Mouse (Mus musculus) limb, embryonic 12.5 days (tissue): ENCODE data around the gene Slc16a8. TPM values are rescaled to one million over a fixed set of nuclear protein-coding genes. Genes with fewer than 3 reads are reported as not detected.
A peak's percentile ranks its signal among the peaks of the same experiment; 100 is the strongest.

Experiments
- ATAC-seq: fragments of 200-750 bp; cut with Nextera tagmentation; 2 replicates; pipeline ENCODE4 v1.8.0; 2017; ENCODE audit warnings: low read depth, moderate TSS enrichment; ENCODE audit not compliant: insufficient number of reproducible peaks, insufficient read depth, low FRiP score, low TSS enrichment
- H3K27ac ChIP-seq: fragments of 300-500 bp; sonication (generic); 2 replicates; pipeline ENCODE4 v1.5.1; 2016; ENCODE audit warnings: mild to moderate bottlenecking, moderate library complexity
- H3K27me3 ChIP-seq: fragments of 300-500 bp; sonication (generic); 2 replicates; pipeline ENCODE4 v1.6.1; 2016; ENCODE audit warnings: mild to moderate bottlenecking, moderate library complexity
- H3K36me3 ChIP-seq: fragments of 300-500 bp; sonication (generic); 2 replicates; pipeline ENCODE4 v1.6.1; 2016; ENCODE audit warnings: mild to moderate bottlenecking, moderate library complexity
- H3K4me1 ChIP-seq: fragments of 300-500 bp; sonication (generic); replicated peaks from 2 replicates; pipeline ENCODE4 v1.6.1; 2016
- H3K4me2 ChIP-seq: fragments of 300-500 bp; sonication (generic); 2 replicates; pipeline ENCODE4 v1.6.1; 2016; ENCODE audit warnings: mild to moderate bottlenecking, moderate library complexity
- H3K4me3 ChIP-seq: fragments of 300-500 bp; sonication (generic); replicated peaks from 2 replicates; pipeline ENCODE4 v1.5.1; 2016; ENCODE audit warnings: mild to moderate bottlenecking
- H3K9ac ChIP-seq: fragments of 300-500 bp; sonication (generic); replicated peaks from 2 replicates; pipeline ENCODE4 v1.6.1; 2016; ENCODE audit warnings: mild to moderate bottlenecking, moderate library complexity
- H3K9me3 ChIP-seq: fragments of 300-500 bp; sonication (generic); 2 replicates; pipeline ENCODE4 v1.6.1; 2016; ENCODE audit warnings: mild to moderate bottlenecking, moderate library complexity
- WGBS: fragments of 180-500 bp; shearing (Covaris S2); methylation state at CpG from one replicate; pipeline ENCODE4 v1.1.7; 2016; 5-methylcytosine and 5-hydroxymethylcytosine counted together
- polyA plus RNA-seq: library from polyadenylated mRNA; unstranded; fragments of >200 nt; fragmentation: Nextera tagmentation; extraction: Ambion mirVana; gene quantifications from 2 replicates; pipeline ENCODE4 v1.2.1, GENCODE M21; 2016

The Slc16a8 gene
- polyA plus RNA-seq, 1 experiment from 2014 or later, result 0.30 TPM

GRCm38 (mm10) chr15:79216191-79216590 is 38.4 kb downstream of the Slc16a8 start:
- Histone ChIP-seq H3K4me3 (no peak overlapping the region), H3K4me2 (no peak overlapping the region), H3K27ac (no peak overlapping the region), H3K27me3 (no peaks in the 10 kb centered on the region), H3K9me3 (no peaks in the 10 kb centered on the region), H3K36me3 (no peaks in the 10 kb centered on the region), H3K9ac (no peak overlapping the region), H3K4me1 (0 out of 2 replicates have a peak, but pooled peaks cover 3% of the 10 kb centered on the region)
- 64% methylated on average over 3 of the region's 3 CpGs for WGBS
- no peak for ATAC-seq

- H3K9ac ChIP-seq, result no peak overlapping the region
- H3K36me3 ChIP-seq, result no peaks in the 10 kb centered on the region
- H3K27me3 ChIP-seq, result no peaks in the 10 kb centered on the region
- no peak overlapping the region for H3K4me2 ChIP-seq
- no peak overlapping the region for H3K27ac ChIP-seq
- 0 out of 2 replicates have a peak, but pooled peaks cover 3% of the 10 kb centered on the region for H3K4me1 ChIP-seq
- no peak overlapping the region for H3K4me3 ChIP-seq
- 85% methylated on average over 6 of the region's 6 CpGs for WGBS
- no peaks in the 10 kb centered on the region for H3K9me3 ChIP-seq
- ATAC-seq, result no peak
These were observed 41.0 kb downstream of the Slc16a8 start for GRCm38 (mm10) chr15:79213591-79213990.

GRCm38 (mm10) chr15:79212750-79213446 is 41.7 kb downstream of the Slc16a8 start:
- ATAC-seq, result no peak
- Histone ChIP-seq H3K27ac (no peak overlapping the region; the same call in 1 of the 2 replicates), H3K27me3 (no peaks in the 10 kb centered on the region), H3K9ac (no peak overlapping the region), H3K4me1 (0 out of 2 replicates have a peak, but pooled peaks cover 3% of the 10 kb centered on the region), H3K9me3 (no peaks in the 10 kb centered on the region), H3K36me3 (no peaks in the 10 kb centered on the region), H3K4me3 (no peak overlapping the region), H3K4me2 (no peak overlapping the region)
- WGBS, result 83% methylated on average over 26 of the region's 26 CpGs

- WGBS, result 70% methylated on average over 2 of the region's 2 CpGs
- ATAC-seq, result no peak
- no peak overlapping the region for H3K4me3 ChIP-seq
- no peaks in the 10 kb centered on the region for H3K36me3 ChIP-seq
- no peaks in the 10 kb centered on the region for H3K9me3 ChIP-seq
- no peaks in the 10 kb centered on the region for H3K27me3 ChIP-seq
- H3K9ac ChIP-seq, result no peak overlapping the region
- H3K4me1 ChIP-seq, result 0 out of 2 replicates have a peak, but pooled peaks cover 3% of the 10 kb centered on the region
- H3K27ac ChIP-seq, result no peak overlapping the region
- H3K4me2 ChIP-seq, result no peak overlapping the region
These were observed 44.2 kb downstream of the Slc16a8 start for GRCm38 (mm10) chr15:79210357-79210756.

GRCm38 (mm10) chr15:79208758-79209439 is 45.7 kb downstream of the Slc16a8 start:
- Histone ChIP-seq H3K36me3 (no peaks in the 10 kb centered on the region), H3K27ac (no peak overlapping the region), H3K4me2 (no peak overlapping the region), H3K4me1 (0 out of 2 replicates have a peak, but pooled peaks cover 3% of the 10 kb centered on the region), H3K27me3 (0 out of 2 replicates have a peak, but pooled peaks cover 3% of the 10 kb centered on the region), H3K9ac (no peak overlapping the region), H3K4me3 (no peak overlapping the region), H3K9me3 (no peaks in the 10 kb centered on the region)
- WGBS, result 78% methylated on average over 26 of the region's 27 CpGs
- no peak for ATAC-seq

GRCm38 (mm10) chr15:79208211-79208610 is 46.4 kb downstream of the Slc16a8 start:
- WGBS, result 78% methylated on average over 6 of the region's 6 CpGs
- H3K9me3 ChIP-seq, result no peaks in the 10 kb centered on the region
- ATAC-seq, result no peak
- 0 out of 2 replicates have a peak, but pooled peaks cover 3% of the 10 kb centered on the region for H3K4me1 ChIP-seq
- H3K36me3 ChIP-seq, result no peaks in the 10 kb centered on the region
- no peak overlapping the region for H3K27ac ChIP-seq
- no peak overlapping the region for H3K4me2 ChIP-seq
- 0 out of 2 replicates have a peak, but pooled peaks cover 3% of the 10 kb centered on the region for H3K27me3 ChIP-seq
- H3K4me3 ChIP-seq, result no peak overlapping the region
- H3K9ac ChIP-seq, result no peak overlapping the region

- H3K4me1 ChIP-seq, result peaks cover 22% of the 10 kb centered on the region
- no peak for ATAC-seq
- H3K27ac ChIP-seq, result peak overlapping the region; percentile 85; the same call in 1 of the 2 replicates
- WGBS, result 21% methylated on average over 10 of the region's 10 CpGs
- no peak overlapping the region for H3K4me3 ChIP-seq
- H3K4me2 ChIP-seq, result no peak overlapping the region
- peaks cover 17% of the 10 kb centered on the region for H3K27me3 ChIP-seq
- H3K36me3 ChIP-seq, result no peaks in the 10 kb centered on the region
- H3K9me3 ChIP-seq, result no peaks in the 10 kb centered on the region
- no peak overlapping the region for H3K9ac ChIP-seq
These were observed 52.0 kb downstream of the Slc16a8 start for GRCm38 (mm10) chr15:79202575-79202974.

- Histone ChIP-seq H3K4me3 (0 out of 2 replicates have a peak overlapping the region, but pooled peaks have one; percentile 6), H3K4me1 (peaks cover 22% of the 10 kb centered on the region), H3K36me3 (no peaks in the 10 kb centered on the region), H3K9ac (0 out of 2 replicates have a peak overlapping the region, but pooled peaks have one; percentile 27), H3K27me3 (peaks cover 17% of the 10 kb centered on the region), H3K4me2 (peak overlapping the region; percentile 39), H3K9me3 (no peaks in the 10 kb centered on the region), H3K27ac (peak overlapping the region; percentile 85)
- ATAC-seq, result peak; percentile 44
- WGBS, result 31% methylated on average over 9 of the region's 13 CpGs
These were observed 52.9 kb downstream of the Slc16a8 start for GRCm38 (mm10) chr15:79201491-79202150.

Other genes starting within 250 kb of the Slc16a8 start
- 677 and 728 TPM in 2 replicates for gene H1f0, start 226.3 kb downstream of the Slc16a8 start, polyA plus RNA-seq
- gene Galr3, start 212.9 kb downstream of the Slc16a8 start, polyA plus RNA-seq, result 0.18 TPM in 1 of 2 replicates, not detected in the other
- gene Ankrd54, start 191.9 kb downstream of the Slc16a8 start, polyA plus RNA-seq, result 63.7 and 67.1 TPM in 2 replicates
- gene Eif3l, start 179.6 kb downstream of the Slc16a8 start, polyA plus RNA-seq, result 232 and 241 TPM in 2 replicates
- gene Micall1, start 145.9 kb downstream of the Slc16a8 start, polyA plus RNA-seq, result 12.2 and 13.0 TPM in 2 replicates
- gene Polr2f, start 113.8 kb downstream of the Slc16a8 start, polyA plus RNA-seq, result 353 and 382 TPM in 2 replicates
- 4.1 and 8.4 TPM in 2 replicates for gene 1700088E04Rik, start 113.5 kb downstream of the Slc16a8 start, polyA plus RNA-seq
- 4.1 and 4.4 TPM in 2 replicates for gene Sox10, start 89.5 kb downstream of the Slc16a8 start, polyA plus RNA-seq
- 53.7 and 55.5 TPM in 2 replicates for gene Pick1, start 25.6 kb downstream of the Slc16a8 start, polyA plus RNA-seq
- gene Gm49486, start 25.4 kb downstream of the Slc16a8 start, polyA plus RNA-seq, result 0.68 and 0.76 TPM in 2 replicates
- 8.6 and 10.0 TPM in 2 replicates for gene Baiap2l2, start 30.8 kb upstream of the Slc16a8 start, polyA plus RNA-seq
- gene Pla2g6, start 73.6 kb upstream of the Slc16a8 start, polyA plus RNA-seq, result 11.0 and 11.9 TPM in 2 replicates
- gene Maff, start 91.9 kb upstream of the Slc16a8 start, polyA plus RNA-seq, result 1.5 and 2.0 TPM in 2 replicates
- gene Tmem184b, start 148.8 kb upstream of the Slc16a8 start, polyA plus RNA-seq, result 54.7 and 63.8 TPM in 2 replicates
- gene Csnk1e, start 200.8 kb upstream of the Slc16a8 start, polyA plus RNA-seq, result 148 and 158 TPM in 2 replicates